ENCODE assay signal across 9 mouse cellular contexts in the genomic region with DNA sequence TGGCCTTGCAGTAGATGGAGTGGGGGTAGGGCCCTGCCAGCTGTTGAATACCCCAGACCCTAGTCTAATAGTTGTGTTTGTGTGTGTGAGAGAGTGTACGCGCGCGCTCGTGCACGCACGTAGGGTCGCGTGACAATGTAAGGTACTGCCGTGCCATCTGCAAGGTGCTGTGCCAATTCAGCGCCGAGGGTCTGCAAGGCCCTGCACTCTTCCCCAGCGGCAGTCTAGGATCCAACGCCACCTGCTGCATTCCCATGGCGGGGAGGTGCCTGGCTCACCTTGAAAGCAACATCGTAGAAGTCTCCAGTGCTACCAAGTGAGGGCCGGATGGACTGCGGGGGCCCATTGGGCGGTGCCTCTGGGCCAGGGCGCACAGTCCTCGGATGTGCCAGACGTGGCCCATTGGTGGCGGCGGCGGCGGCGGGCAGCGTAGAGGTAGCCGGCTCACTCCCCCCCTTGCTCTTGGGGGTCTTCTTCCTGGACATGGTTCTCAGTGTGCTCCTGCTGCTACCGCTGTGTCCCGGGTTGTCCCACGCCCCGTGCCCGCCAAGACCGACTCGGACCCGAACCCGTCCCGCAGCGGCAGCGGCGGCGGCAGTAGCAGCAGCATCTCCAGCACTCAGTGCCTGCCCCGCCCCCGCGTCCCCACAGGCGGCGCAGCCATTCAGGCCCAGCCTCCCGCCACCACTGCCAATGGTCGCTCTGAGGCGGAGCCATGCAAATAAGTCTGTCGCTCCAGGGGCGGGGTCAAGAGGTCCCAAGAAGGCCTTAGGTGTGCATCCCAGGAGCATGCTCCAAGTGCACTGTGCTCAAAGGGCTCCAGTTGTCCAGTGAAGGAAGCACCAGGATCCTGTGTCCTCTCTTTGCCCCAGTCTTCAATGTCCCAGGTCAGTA. TPM values are rescaled to one million over a fixed set of nuclear protein-coding genes. Genes with fewer than 3 reads are reported as not detected.
DNase-seq lines count a peak whose midpoint lies in the region; ATAC-seq lines count a peak whose summit lies in the region.
"Had no signal": no experiment of that assay in that cellular context is flagged by ENCODE, and none has a peak within 500 bp of the region (broad histone marks: within the 10 kb centered on the region; RNA-seq: fewer than 3 reads in every experiment).

No protein-coding gene starts in this region.

- peak overlapping the region; percentile 59 for H3K9ac ChIP-seq in hindbrain, embryonic 16.5 days (ENCODE audit: low read depth, low read length)

- H3K36me3 ChIP-seq in hindbrain, embryonic 16.5 days (ENCODE audit: control insufficient read depth, insufficient read depth, low read length): no peaks in the 10 kb centered on the region
- H3K36me3 ChIP-seq in megakaryocyte, embryonic 14.5 days (replicated peaks; ENCODE audit: low read length): peaks cover 34% of the 10 kb centered on the region

- H3K4me1 ChIP-seq in hindbrain, embryonic 16.5 days (ENCODE audit: control insufficient read depth, insufficient read depth, low read depth, low read length): peaks cover 38% of the 10 kb centered on the region
- peaks cover 63% of the 10 kb centered on the region for H3K4me1 ChIP-seq in megakaryocyte, embryonic 14.5 days

- no peaks in the 10 kb centered on the region for H3K9me3 ChIP-seq in hindbrain, embryonic 16.5 days (ENCODE audit: control insufficient read depth, low read length)
- no peaks in the 10 kb centered on the region for H3K9me3 ChIP-seq in megakaryocyte, embryonic 14.5 days

- H3K4me3 ChIP-seq in hindbrain, embryonic 16.5 days (ENCODE audit: low read length): peak overlapping the region; percentile 39
- H3K4me3 ChIP-seq in megakaryocyte, embryonic 14.5 days (replicated peaks): peak overlapping the region; percentile 89
- H3K4me3 ChIP-seq: myocyte had no signal

- 10% methylated on average over 36 of the region's 53 CpGs for WGBS in hindbrain, embryonic 16.5 days

- peak overlapping the region; percentile 76 for H3K4me2 ChIP-seq in hindbrain, embryonic 16.5 days (ENCODE audit: low read length)

- peak; percentile 59 for ATAC-seq in hindbrain, embryonic 16.5 days

- no peak overlapping the region; the same call in 1 of the 2 replicates for H3K27ac ChIP-seq in hindbrain, embryonic 16.5 days (ENCODE audit: low read depth, low read length)

- H3K27me3 ChIP-seq in hindbrain, embryonic 16.5 days (replicated peaks; ENCODE audit: control insufficient read depth, insufficient read depth, low read length): no peaks in the 10 kb centered on the region
- peaks cover 18% of the 10 kb centered on the region for H3K27me3 ChIP-seq in megakaryocyte, embryonic 14.5 days (replicated peaks)

- DNase-seq in adrenal gland, adult (ENCODE audit: inconsistent age in 2 of 2, low spot score in 1 of 2): peak; percentile 92 to 94
- DNase-seq in embryo, embryonic 10 days (ENCODE audit: low spot score): peak; percentile 95
- peak; percentile 77 to 81 for DNase-seq in gastrocnemius, adult 8-10 months (ENCODE audit: low spot score in 2 of 2)
- peak; percentile 83 to 93 for DNase-seq in left cerebral cortex, adult 9 months (ENCODE audit: low spot score in 2 of 2)
- DNase-seq in right cerebral cortex, adult 2 months (ENCODE audit: low spot score in 2 of 2): peak; percentile 87 to 91
- peak; percentile 61 for DNase-seq in urinary bladder, adult 2 months (ENCODE audit: low spot score)

RNA-seq across cellular contexts. Expression of a gene that starts 0.7 kb away (rescaled TPM):
- total RNA-seq in gastrocnemius, adult 8-10 months (2022): under 1 TPM in 1 of 4 experiments, not detected in 3; 0.27 TPM
- 10.9 and 13.0 TPM in 2 replicates for polyA plus RNA-seq in hindbrain, embryonic 16.5 days (2015; fragmentation: Nextera tagmentation; extraction: Ambion mirVana)
- polyA plus RNA-seq in megakaryocyte, embryonic 14.5 days (2012; ENCODE audit: insufficient read depth, low replicate concordance): not detected in 2 replicates
- 1.4 and 1.5 TPM in 2 replicates for polyA plus RNA-seq in urinary bladder, adult 2 months (2012; rRNA removed)

RNA-seq across cellular contexts. Expression of a gene that starts 5.6 kb away (rescaled TPM):
- 10 to 100 TPM; 25.0 to 28.2 (median 26.2) TPM for total RNA-seq in gastrocnemius, adult 8-10 months (2022)
- 85.9 and 94.2 TPM in 2 replicates for polyA plus RNA-seq in hindbrain, embryonic 16.5 days (2015; fragmentation: Nextera tagmentation; extraction: Ambion mirVana)
- 122 and 123 TPM in 2 replicates for polyA plus RNA-seq in megakaryocyte, embryonic 14.5 days (2012; ENCODE audit: insufficient read depth, low replicate concordance)
- 174 and 223 TPM in 2 replicates for polyA plus RNA-seq in urinary bladder, adult 2 months (2012; rRNA removed)

RNA-seq across cellular contexts. Expression of a gene that starts 16.3 kb away (rescaled TPM):
- total RNA-seq in gastrocnemius, adult 8-10 months (2022): 10 to 100 TPM; 14.6 to 20.4 (median 19.0) TPM
- 26.8 and 29.9 TPM in 2 replicates for polyA plus RNA-seq in hindbrain, embryonic 16.5 days (2015; fragmentation: Nextera tagmentation; extraction: Ambion mirVana)
- 3.5 and 5.6 TPM in 2 replicates for polyA plus RNA-seq in megakaryocyte, embryonic 14.5 days (2012; ENCODE audit: insufficient read depth, low replicate concordance)
- polyA plus RNA-seq in urinary bladder, adult 2 months (2012; rRNA removed): 69.8 and 84.0 TPM in 2 replicates

RNA-seq across cellular contexts. Expression of a gene that starts 44.9 kb away (rescaled TPM):
- under 1 TPM in 2 of 4 experiments, not detected in 2; 0.05 to 0.21 TPM for total RNA-seq in gastrocnemius, adult 8-10 months (2022)
- polyA plus RNA-seq in hindbrain, embryonic 16.5 days (2015; fragmentation: Nextera tagmentation; extraction: Ambion mirVana): 43.6 and 44.6 TPM in 2 replicates
- not detected in 2 replicates for polyA plus RNA-seq in megakaryocyte, embryonic 14.5 days (2012; ENCODE audit: insufficient read depth, low replicate concordance)
- 0.76 and 1.1 TPM in 2 replicates for polyA plus RNA-seq in urinary bladder, adult 2 months (2012; rRNA removed)

RNA-seq across cellular contexts. Expression of a gene that starts 54.5 kb away (rescaled TPM):
- 10 to 100 TPM in 2 of 4 experiments, 1 to 10 TPM in 2; 8.2 to 11.3 (median 9.6) TPM for total RNA-seq in gastrocnemius, adult 8-10 months (2022)
- polyA plus RNA-seq in hindbrain, embryonic 16.5 days (2015; fragmentation: Nextera tagmentation; extraction: Ambion mirVana): 36.2 and 39.3 TPM in 2 replicates
- polyA plus RNA-seq in megakaryocyte, embryonic 14.5 days (2012; ENCODE audit: insufficient read depth, low replicate concordance): 2.3 and 3.7 TPM in 2 replicates
- 20.9 and 21.7 TPM in 2 replicates for polyA plus RNA-seq in urinary bladder, adult 2 months (2012; rRNA removed)
